Mouse (Mus musculus) thymus, postnatal 10 days (tissue): ENCODE results near the gene Actrt2.

Experiments used
- DNase-seq, 2 experiments: peaks; one replicate each; pipeline ENCODE4 v3.0.0; 2021; ENCODE audit warnings: low spot score in 2 of 2

The Actrt2 gene

DNA sequence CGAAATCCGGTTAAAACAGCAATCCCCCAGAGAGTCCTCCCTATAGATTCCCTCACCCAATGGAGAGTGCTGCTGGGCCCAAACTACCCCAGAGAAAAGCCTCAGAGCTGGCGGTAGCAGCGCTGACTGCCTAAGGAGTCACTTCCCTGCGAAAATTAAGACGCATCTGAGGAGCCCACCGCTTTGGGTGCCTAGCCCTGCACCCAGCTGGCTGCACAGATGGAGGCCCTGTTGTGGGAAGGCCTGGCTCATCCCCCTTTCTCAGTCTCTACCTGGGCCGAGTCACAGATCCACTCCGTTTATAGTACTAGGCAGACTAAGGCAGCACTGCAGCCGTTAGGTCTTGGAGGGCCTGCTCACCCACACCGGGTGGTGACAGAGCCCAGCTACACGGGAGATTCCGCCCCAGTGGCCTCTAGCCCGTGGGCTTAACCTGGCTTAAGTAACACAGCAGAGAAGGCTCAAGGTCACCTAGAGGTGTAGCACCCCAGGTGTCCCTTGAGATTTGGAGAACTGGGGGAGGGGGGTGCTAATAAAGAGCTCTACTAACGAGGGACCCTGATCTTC is 29.3 kb downstream of the Actrt2 start:
- DNase-seq: no peak

DNA sequence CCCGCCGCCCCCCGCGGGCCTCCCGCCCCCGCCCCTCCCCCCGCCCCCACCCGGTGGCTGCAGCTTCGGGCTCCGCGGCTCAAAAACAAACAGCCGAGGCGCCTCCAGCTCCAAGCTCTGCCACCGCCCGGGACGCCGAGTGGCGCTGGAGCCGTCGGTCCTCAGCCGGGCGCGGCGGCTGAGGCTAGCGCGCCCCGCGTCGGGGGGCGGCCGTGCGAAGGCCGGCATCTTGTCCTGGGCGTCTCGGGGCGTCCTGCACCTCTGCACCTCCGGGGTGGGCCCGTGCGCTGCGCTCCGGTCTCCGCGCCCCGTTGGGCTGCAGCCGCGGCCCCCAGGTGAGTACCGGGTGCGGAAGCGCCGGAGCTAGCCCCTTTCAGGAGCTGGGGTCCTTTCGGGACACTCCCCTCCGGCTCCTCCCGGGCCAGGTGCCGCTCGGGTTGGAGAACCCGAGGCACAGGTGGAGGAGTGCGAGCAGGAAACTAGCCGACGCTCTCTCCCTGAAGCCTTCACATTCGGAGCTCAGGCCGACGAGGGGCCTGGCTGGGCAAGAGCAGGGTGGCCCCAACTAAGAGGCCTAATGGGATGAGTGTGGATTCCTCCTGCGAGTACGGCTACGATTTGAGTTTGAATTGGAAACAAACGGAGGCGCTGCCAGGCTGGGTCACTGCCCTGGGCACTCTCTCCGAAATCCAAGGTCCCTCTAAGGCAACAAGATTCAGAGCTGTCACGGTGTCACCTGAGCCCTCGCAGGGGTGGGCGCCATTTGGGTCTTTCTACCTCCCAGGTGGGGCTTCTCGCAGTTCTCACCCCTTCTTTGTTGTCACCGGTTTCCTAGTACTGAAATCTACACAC is 30.0 kb downstream of the Actrt2 start:
- no peak for DNase-seq

- peak in 1 of 2 experiments; percentile 8 for DNase-seq
Observed at GRCm38 (mm10) chr4:154636721-154637311, 30.9 kb downstream of the Actrt2 start, which contains the start of gene Prdm16. TSS of gene Prdm16 (minus strand) at chr4:154636873.

GRCm38 (mm10) chr4:154636053-154636433 is 31.6 kb downstream of the Actrt2 start:
- no peak for DNase-seq

- no peak for DNase-seq
Observed at GRCm38 (mm10) chr4:154635241-154636052, 32.2 kb downstream of the Actrt2 start.

- no peak for DNase-seq
Observed at GRCm38 (mm10) chr4:154634470-154635240, 33.0 kb downstream of the Actrt2 start.

GRCm38 (mm10) chr4:154634001-154634400 is 33.7 kb downstream of the Actrt2 start:
- DNase-seq: no peak

DNA sequence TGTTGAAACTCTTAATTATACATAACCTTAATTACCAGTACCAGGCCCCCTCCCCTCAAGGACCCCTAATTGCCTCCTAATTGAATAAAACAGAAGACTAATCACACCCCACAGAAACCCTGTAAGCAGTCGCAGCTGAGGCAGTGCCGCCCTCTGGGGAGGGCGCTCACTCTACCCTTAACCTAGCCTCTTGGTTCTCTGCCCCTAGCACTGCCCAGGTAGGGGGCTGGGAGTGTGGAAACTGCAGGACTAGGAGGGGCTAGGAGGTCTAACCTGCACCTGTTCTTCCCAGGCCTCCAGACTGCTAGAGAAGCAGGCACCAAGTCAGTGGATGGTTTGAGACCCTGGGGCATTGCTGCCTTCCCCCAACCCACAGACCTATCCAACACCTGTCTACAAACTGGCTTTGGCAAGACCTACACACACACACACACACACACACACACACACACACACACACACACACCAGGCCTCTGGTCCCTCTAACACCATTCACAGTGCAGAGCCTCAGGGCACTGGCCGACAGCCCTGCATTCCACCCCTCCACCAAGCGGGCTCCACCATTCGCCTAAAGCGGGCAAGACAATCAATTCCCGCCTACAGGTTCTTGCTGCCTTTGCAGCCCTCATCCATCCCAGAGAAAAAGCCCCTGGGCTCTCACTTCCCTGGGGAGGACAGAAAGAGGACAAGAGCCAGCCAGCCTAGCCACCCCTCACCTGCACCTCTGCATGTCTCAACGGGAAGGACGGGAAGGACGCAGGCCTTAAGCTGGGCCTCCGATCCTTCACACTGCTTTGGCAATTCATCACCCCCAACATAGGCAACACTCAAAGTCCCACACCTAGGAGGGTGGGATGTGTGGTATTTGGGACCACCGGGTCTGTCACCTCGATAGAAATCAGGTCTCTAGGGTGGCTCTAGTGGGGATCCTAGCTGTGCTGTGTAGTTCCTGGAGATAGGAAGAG is 34.6 kb downstream of the Actrt2 start:
- DNase-seq: no peak

- no peak for DNase-seq
Observed at GRCm38 (mm10) chr4:154630763-154631162, 36.9 kb downstream of the Actrt2 start.

DNA sequence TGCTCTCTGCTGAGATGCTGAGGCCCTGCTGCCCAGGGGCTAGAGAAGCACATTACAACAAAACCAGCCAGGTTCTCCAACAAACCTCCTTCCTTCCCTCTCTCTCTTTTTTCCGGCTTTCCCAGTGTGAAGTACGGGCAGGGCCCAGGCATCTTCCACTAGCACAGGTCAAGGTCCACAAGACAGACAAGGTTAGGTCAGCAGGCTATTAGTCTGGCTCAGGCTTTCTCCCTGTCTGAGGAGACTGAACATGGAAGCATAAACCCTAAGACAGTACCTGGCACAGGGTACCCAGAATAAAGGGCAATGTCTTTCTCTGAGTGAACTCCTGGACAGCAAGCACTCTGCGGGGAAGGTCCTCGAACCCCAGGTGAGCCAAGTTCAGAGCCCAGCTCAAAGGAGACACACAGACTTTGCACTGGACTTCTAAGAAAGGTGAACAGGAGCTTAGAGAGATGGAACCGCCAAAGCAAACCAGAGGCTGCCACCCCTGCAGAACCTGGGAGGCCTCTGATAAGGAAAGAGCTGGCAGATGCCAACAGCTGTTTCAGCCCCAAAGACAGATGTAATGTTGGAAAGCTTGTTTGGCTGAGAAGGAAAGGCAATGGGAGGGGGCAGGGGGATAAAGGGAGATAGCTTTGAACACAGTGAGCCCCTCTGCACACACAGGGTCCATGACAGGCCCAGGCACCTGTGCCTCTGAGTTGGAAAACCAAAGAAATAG is 40.1 kb downstream of the Actrt2 start:
- DNase-seq: no peak

DNA sequence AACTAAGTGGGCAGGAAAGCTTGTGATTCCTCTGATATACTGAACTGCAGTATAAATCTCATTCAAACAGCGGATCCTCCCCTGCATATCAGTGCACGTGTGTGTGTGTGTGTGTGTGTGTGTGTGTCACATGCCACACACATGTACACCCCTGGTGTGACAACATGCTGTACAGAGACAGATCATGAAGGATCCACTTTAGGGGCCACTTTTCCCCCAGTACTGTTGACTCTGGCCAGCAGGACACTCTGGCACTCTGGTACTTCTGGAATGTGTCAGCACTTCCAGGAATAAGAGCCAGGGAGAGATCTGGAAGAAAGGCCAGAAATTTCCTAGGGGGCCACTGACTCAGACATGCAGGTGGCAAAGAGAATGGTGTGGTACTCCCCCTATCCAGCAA is 41.4 kb downstream of the Actrt2 start:
- no peak for DNase-seq

- DNase-seq: no peak
Observed at GRCm38 (mm10) chr4:154625710-154626109, 42.0 kb downstream of the Actrt2 start.

- DNase-seq: no peak
Observed at GRCm38 (mm10) chr4:154623241-154623640, 44.4 kb downstream of the Actrt2 start.

GRCm38 (mm10) chr4:154622521-154622920 is 45.1 kb downstream of the Actrt2 start:
- DNase-seq: no peak
